Mouse (Mus musculus): ENCODE results near the gene Spats2l.

GRCm38 (mm10) chr1:57836686-57837317, 62.8 kb downstream of the Spats2l start:
- TF ChIP-seq POLR2A (IDR thresholded peaks at IDR 0.05; ENCODE audit: borderline replicate concordance, low read depth, low read length) (no peak), CTCF (IDR thresholded peaks at IDR 0.05; ENCODE audit: low read depth, low read length) (no peak)
